Mouse (Mus musculus): Measurements from ENCODE around the gene Dnajc2.
A peak's percentile ranks its signal among the peaks of the same experiment; 100 is the strongest.
"Not testable (repeated sequence)": the region's sequence is repeated elsewhere in the genome, so short reads cannot be mapped to it uniquely, and the experiment has no call there.

The Dnajc2 gene

GRCm38 (mm10) chr5:21739881-21740280 is 45.2 kb downstream of the Dnajc2 start:
- no peak for DNase-seq (ENCODE audit: low spot score)

- peak; percentile 61 for DNase-seq (ENCODE audit: low spot score)
Observed at GRCm38 (mm10) chr5:21739120-21739519, 45.9 kb downstream of the Dnajc2 start.

GRCm38 (mm10) chr5:21737620-21738019 is 47.4 kb downstream of the Dnajc2 start:
- no peak for DNase-seq (ENCODE audit: low spot score)

- peak; percentile 80 for DNase-seq (ENCODE audit: low spot score)
Observed at GRCm38 (mm10) chr5:21736956-21737585, 48.0 kb downstream of the Dnajc2 start, which contains the start of gene Pmpcb. Pmpcb (plus strand) TSS chr5:21737141.

- DNase-seq (ENCODE audit: low spot score) = no peak
Observed at GRCm38 (mm10) chr5:21736046-21736445, 49.0 kb downstream of the Dnajc2 start.

GRCm38 (mm10) chr5:21735584-21735983 is 49.5 kb downstream of the Dnajc2 start:
- DNase-seq (ENCODE audit: low spot score) = peak; percentile 49

GRCm38 (mm10) chr5:21735100-21735499 is 50.0 kb downstream of the Dnajc2 start:
- DNase-seq (ENCODE audit: low spot score) = no peak

GRCm38 (mm10) chr5:21732930-21733329 is 52.1 kb downstream of the Dnajc2 start:
- DNase-seq (ENCODE audit: low spot score) = no peak

GRCm38 (mm10) chr5:21732177-21732911 is 52.7 kb downstream of the Dnajc2 start:
- DNase-seq (ENCODE audit: low spot score) = no peak

- no peak for DNase-seq (ENCODE audit: low spot score)
Observed at GRCm38 (mm10) chr5:21729107-21729506, 55.9 kb downstream of the Dnajc2 start.

- DNase-seq (ENCODE audit: low spot score) = no peak
Observed at GRCm38 (mm10) chr5:21724872-21725271, 60.2 kb downstream of the Dnajc2 start.

GRCm38 (mm10) chr5:21724427-21724826 is 60.6 kb downstream of the Dnajc2 start:
- no peak for DNase-seq (ENCODE audit: low spot score)

GRCm38 (mm10) chr5:21719209-21719608 is 65.8 kb downstream of the Dnajc2 start:
- DNase-seq (ENCODE audit: low spot score) = no peak

GRCm38 (mm10) chr5:21718546-21718945 is 66.5 kb downstream of the Dnajc2 start:
- no peak for DNase-seq (ENCODE audit: low spot score)

GRCm38 (mm10) chr5:21717165-21717715 is 67.8 kb downstream of the Dnajc2 start:
- no peak for DNase-seq (ENCODE audit: low spot score)

GRCm38 (mm10) chr5:21714447-21714846 is 70.6 kb downstream of the Dnajc2 start:
- no peak for DNase-seq (ENCODE audit: low spot score)

GRCm38 (mm10) chr5:21712127-21712715 is 72.8 kb downstream of the Dnajc2 start:
- DNase-seq (ENCODE audit: low spot score) = no peak

GRCm38 (mm10) chr5:21708011-21708410 is 77.0 kb downstream of the Dnajc2 start:
- DNase-seq (ENCODE audit: low spot score) = not testable (repeated sequence)
